Mouse (Mus musculus): ENCODE data around the gene Rptn. TPM values are rescaled to one million over a fixed set of nuclear protein-coding genes. Genes with fewer than 3 reads are reported as not detected.
"Not testable (repeated sequence)": the region's sequence is repeated elsewhere in the genome, so short reads cannot be mapped to it uniquely, and the experiment has no call there.

Rptn gene
- polyA plus RNA-seq, 1 experiment, result not detected

DNA sequence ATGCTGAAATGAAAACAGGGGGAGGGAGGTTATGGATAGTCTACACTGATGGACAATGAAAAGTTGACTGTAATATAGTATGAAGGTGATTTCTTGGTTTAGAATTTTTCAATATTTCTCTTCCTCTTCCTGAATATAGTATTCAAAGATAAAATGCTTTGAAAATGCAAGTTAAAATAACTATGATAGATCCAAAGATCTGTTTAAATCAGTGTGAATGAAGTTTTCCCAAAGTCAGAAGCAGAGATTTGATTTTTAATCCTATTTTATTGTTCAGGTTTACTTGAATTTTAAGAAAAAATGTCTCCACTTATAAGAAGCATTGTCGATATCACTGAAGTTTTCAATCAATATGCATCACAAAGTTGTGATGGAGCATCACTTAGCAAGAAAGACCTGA lies 48.5 kb downstream of the Rptn start, which contains the start of gene Tchh:
Gene Tchh, plus strand, starts transcription at position 301 of the 400 bp plus-strand sequence.
- no peaks in the 10 kb centered on the region for H3K36me3 ChIP-seq (ENCODE audit: control insufficient read depth, insufficient read depth, low read length)
- peaks cover 39% of the 10 kb centered on the region for H3K27me3 ChIP-seq (ENCODE audit: control insufficient read depth, insufficient read depth, low read length)
- WGBS, result 92% methylated on average over 1 of the region's 1 CpGs
- H3K4me3 ChIP-seq (ENCODE audit: low read depth, low read length), result no peak within 1 kb of the TSS
- peaks cover 17% of the 10 kb centered on the region for H3K4me1 ChIP-seq (ENCODE audit: control insufficient read depth, insufficient read depth, insufficient read length, low read length)
- TF ChIP-seq CTCF (IDR thresholded peaks at IDR 0.05; ENCODE audit: extremely low read depth, insufficient read length, insufficient replicate concordance, low read depth, low read length), result no peak
- TF ChIP-seq POLR2A (IDR thresholded peaks at IDR 0.05; ENCODE audit: low read depth, low read length), result no peak
- H3K27ac ChIP-seq (ENCODE audit: insufficient read depth, low read depth, low read length), result no peak within 1 kb of the TSS

DNA sequence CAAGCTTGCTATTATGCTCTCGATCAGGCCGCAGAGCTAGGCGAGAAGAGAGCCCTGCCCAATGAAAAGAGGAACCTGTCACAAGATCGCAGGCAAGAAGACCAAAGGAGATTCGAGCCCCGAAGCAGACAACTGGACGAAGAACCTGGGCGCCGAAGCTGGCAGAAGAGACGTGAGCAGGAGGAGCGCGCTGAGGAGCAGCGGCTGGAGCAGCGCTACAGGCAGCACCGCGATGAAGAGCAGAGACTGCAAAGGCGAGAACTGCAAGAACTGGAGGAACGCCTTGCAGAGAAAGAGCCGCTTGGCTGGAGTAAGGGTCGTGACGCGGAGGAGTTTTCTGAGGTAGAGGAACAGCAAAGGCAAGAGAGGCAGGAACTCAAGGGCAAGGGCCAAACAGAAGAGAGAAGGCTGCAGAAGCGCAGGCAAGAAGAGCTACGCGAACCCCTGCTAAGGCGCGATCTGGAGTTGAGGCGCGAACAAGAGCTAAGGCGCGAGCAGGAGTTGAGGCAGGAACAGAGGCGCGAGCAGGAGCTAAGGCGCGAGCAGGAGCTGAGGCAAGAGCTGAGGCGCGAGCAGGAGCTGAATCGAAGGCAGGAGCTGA lies 50.1 kb downstream of the Rptn start:
- Histone ChIP-seq H3K4me3 (ENCODE audit: low read depth, low read length) (peak overlapping the region; percentile 64), H3K27me3 (ENCODE audit: control insufficient read depth, insufficient read depth, low read length) (peaks cover 42% of the 10 kb centered on the region), H3K4me1 (ENCODE audit: control insufficient read depth, insufficient read depth, insufficient read length, low read length) (peaks cover 19% of the 10 kb centered on the region), H3K36me3 (ENCODE audit: control insufficient read depth, insufficient read depth, low read length) (no peaks in the 10 kb centered on the region), H3K27ac (ENCODE audit: insufficient read depth, low read depth, low read length) (no peak overlapping the region)
- TF ChIP-seq CTCF (IDR thresholded peaks at IDR 0.05; ENCODE audit: extremely low read depth, insufficient read length, insufficient replicate concordance, low read depth, low read length) (no peak), POLR2A (IDR thresholded peaks at IDR 0.05; ENCODE audit: low read depth, low read length) (no peak)
- WGBS, result under 1% methylated on average over 38 of the region's 38 CpGs

DNA sequence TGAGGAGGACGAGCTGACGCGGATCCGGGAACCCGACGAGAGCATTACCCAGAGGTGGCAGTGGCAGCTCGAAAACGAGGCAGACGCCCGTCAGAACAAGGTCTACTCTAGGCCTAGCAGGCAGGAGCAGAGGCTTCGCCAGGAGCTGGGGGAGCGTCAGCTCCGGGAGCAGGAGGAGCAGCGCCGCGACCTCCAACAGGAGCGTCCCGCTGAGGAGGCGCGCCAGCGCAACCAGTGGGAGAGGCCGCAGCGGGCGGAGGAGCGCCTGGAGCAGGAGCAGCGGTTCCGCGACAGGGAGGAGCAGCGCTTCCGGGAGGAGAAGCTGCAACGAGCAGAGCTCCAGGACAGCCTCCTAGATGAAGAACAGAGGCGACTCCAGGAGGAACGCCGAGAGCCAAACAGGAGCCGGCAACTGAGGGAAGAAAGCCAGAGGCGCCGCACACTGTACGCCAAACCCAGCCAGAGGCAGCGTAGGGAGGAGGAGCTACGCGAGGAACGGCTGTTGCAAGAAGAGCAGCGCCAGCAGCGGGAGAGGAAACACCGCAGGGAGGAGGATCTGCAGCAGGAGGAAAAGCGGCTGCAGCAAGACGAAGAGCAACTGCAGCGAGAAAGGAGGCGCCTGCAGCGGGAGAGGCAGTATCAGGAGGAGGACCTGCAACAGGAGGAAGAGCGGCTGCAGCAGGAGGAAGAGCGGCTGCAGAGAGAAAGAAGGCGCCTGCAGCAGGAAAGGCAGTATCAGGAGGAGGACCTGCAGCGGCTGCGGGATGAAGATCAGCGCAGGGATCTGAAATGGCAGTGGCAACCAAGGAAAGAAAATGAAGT lies 51.1 kb downstream of the Rptn start:
- no peak overlapping the region for H3K27ac ChIP-seq (ENCODE audit: insufficient read depth, low read depth, low read length)
- under 1% methylated on average over 56 of the region's 56 CpGs for WGBS

DNA sequence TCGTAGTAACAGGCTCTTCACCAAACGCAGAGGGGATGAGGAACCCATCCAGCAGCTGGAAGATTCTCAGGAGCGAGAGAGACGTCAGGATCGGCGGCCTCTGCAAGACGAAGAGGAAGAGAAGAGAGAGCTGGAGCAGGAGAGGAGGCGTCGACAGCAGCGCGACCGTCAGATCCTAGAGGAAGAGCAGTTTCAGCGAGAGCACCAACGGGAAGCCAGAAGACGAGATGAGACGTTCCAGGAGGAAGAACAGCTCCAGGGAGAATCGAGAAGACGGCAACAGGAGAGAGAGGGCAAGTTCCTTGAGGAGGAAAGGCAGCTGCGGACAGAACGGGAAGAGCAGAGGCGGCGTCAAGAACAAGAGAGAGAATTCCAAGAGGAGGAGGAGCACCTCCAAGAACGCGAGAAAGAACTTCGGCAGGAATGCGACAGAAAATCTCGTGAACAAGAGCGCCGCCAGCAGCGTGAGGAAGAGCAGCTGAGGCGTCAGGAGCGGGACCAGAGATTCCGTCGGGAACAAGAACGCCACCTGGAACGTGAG lies 51.7 kb downstream of the Rptn start:
- H3K4me1 ChIP-seq (ENCODE audit: control insufficient read depth, insufficient read depth, insufficient read length, low read length), result peaks cover 19% of the 10 kb centered on the region
- TF ChIP-seq CTCF (IDR thresholded peaks at IDR 0.05; ENCODE audit: extremely low read depth, insufficient read length, insufficient replicate concordance, low read depth, low read length) (no peak), POLR2A (IDR thresholded peaks at IDR 0.05; ENCODE audit: low read depth, low read length) (no peak)
- WGBS, result under 1% methylated on average over 36 of the region's 36 CpGs

More for the DNA sequence above, 51.1 kb downstream of the Rptn start:
- Histone ChIP-seq H3K4me3 (ENCODE audit: low read depth, low read length) (peak overlapping the region; percentile 64), H3K27me3 (ENCODE audit: control insufficient read depth, insufficient read depth, low read length) (peaks cover 42% of the 10 kb centered on the region), H3K4me1 (ENCODE audit: control insufficient read depth, insufficient read depth, insufficient read length, low read length) (peaks cover 19% of the 10 kb centered on the region), H3K36me3 (ENCODE audit: control insufficient read depth, insufficient read depth, low read length) (no peaks in the 10 kb centered on the region)
- TF ChIP-seq POLR2A (IDR thresholded peaks at IDR 0.05; ENCODE audit: low read depth, low read length) (no peak), CTCF (IDR thresholded peaks at IDR 0.05; ENCODE audit: extremely low read depth, insufficient read length, insufficient replicate concordance, low read depth, low read length) (no peak)

DNA sequence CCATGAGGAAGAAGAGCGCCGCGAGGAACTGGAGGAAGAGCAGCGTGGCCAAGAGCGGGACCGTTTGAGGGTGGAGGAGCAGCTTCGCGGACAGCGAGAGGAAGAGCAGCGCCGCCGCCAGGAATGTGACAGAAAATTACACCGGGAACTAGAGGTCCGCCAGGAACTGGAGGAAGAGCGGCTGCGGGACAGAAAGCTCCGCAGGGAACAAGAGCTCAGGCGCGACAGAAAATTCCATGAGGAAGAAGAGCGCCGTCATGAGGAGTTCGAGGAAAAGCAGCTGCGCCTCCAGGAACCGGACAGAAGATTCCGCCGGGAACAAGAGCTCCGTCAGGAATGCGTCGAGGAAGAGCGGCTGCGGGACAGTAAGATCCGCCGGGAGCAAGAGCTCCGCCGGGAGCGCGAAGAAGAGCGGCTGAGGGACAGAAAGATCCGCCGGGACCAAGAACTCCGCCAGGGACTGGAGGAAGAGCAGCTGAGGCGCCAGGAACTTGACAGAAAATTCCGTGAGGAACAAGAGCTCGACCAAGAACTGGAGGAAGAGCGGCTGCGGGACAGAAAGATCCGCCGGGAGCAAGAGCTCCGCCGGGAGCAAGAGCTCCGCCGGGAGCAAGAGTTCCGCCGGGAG lies 52.7 kb downstream of the Rptn start:
- H3K27me3 ChIP-seq (ENCODE audit: control insufficient read depth, insufficient read depth, low read length), result peaks cover 38% of the 10 kb centered on the region
- peaks cover 19% of the 10 kb centered on the region for H3K4me1 ChIP-seq (ENCODE audit: control insufficient read depth, insufficient read depth, insufficient read length, low read length)
- H3K4me3 ChIP-seq (ENCODE audit: low read depth, low read length), result peak overlapping the region; percentile 64
- H3K36me3 ChIP-seq (ENCODE audit: control insufficient read depth, insufficient read depth, low read length), result no peaks in the 10 kb centered on the region
- under 1% methylated on average over 54 of the region's 54 CpGs for WGBS
- H3K27ac ChIP-seq (ENCODE audit: insufficient read depth, low read depth, low read length), result no peak overlapping the region
- TF ChIP-seq CTCF (IDR thresholded peaks at IDR 0.05; ENCODE audit: extremely low read depth, insufficient read length, insufficient replicate concordance, low read depth, low read length), result no peak

More for the DNA sequence above, 51.7 kb downstream of the Rptn start:
- Histone ChIP-seq H3K36me3 (ENCODE audit: control insufficient read depth, insufficient read depth, low read length) (no peaks in the 10 kb centered on the region), H3K4me3 (ENCODE audit: low read depth, low read length) (peak overlapping the region; percentile 64), H3K27me3 (ENCODE audit: control insufficient read depth, insufficient read depth, low read length) (peaks cover 42% of the 10 kb centered on the region), H3K27ac (ENCODE audit: insufficient read depth, low read depth, low read length) (no peak overlapping the region)

DNA sequence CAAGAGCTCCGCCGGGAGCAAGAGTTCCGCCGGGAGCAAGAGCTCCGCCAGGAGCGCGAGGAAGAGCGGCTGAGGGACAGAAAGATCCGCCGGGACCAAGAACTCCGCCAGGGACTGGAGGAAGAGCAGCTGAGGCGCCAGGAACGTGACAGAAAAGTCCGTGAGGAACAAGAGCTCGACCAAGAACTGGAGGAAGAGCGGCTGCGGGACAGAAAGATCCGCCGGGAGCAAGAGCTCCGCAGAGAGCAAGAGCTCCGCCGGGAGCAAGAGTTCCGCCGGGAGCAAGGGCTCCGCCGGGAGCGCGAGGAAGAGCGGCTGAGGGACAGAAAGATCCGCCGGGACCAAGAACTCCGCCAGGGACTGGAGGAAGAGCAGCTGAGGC lies 53.2 kb downstream of the Rptn start:
- H3K4me3 ChIP-seq (ENCODE audit: low read depth, low read length), result peak overlapping the region; percentile 64
- 2% methylated on average over 32 of the region's 32 CpGs for WGBS
- H3K27me3 ChIP-seq (ENCODE audit: control insufficient read depth, insufficient read depth, low read length), result peaks cover 39% of the 10 kb centered on the region
- peaks cover 19% of the 10 kb centered on the region for H3K4me1 ChIP-seq (ENCODE audit: control insufficient read depth, insufficient read depth, insufficient read length, low read length)
- not testable (repeated sequence) for H3K36me3 ChIP-seq (ENCODE audit: control insufficient read depth, insufficient read depth, low read length); H3K27ac ChIP-seq (ENCODE audit: insufficient read depth, low read depth, low read length)
